Mouse (Mus musculus) colon, adult 2 months (tissue): ENCODE data around the gene Defb11. TPM values are rescaled to one million over a fixed set of nuclear protein-coding genes. Genes with fewer than 3 reads are reported as not detected.

Experiments
- polyA plus RNA-seq: library from polyadenylated mRNA; depleted of rRNA; stranded (reverse); fragments of >200 nt; gene quantifications from 2 replicates; pipeline ENCODE4 v1.2.3, GENCODE M21; 2012; rRNA removed

Gene Defb11
- polyA plus RNA-seq = not detected in 2 replicates

DNA sequence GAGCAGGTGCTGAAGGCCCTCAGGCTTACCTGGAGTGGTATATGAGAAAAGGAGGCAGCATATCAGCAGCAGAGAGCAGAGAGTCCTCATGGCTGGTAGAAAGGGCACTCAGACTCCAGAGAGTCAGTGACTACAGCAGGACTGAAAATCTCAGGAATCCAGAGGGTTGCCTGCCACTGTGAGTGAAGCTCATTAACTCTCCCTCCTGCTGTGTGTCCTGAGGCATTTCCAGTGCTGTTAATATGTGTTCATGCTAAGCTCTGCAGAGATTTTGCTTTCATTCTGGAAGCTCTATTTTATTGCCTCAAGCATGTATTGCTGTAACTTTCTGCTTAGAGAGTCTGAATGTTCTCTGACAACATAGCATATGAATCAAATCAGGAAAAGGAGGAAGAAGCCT, at the start of gene Defb11:
Gene Defb11 (minus strand): TSS at position 123 of the 400 bp plus-strand sequence.

GRCm38 (mm10) chr8:21946462-21946861, 40.2 kb upstream of the Defb11 start, which contains the start of gene Defb13:
Gene Defb13 (plus strand): TSS chr8:21946762.

GRCm38 (mm10) chr8:21938052-21938451, 31.8 kb upstream of the Defb11 start, which contains the start of gene Defb35:
Gene Defb35 (plus strand): TSS chr8:21938352.

GRCm38 (mm10) chr8:21932610-21933009, 26.4 kb upstream of the Defb11 start, which contains the start of gene Defb15:
Gene Defb15 (minus strand): TSS chr8:21932710.

GRCm38 (mm10) chr8:21885321-21885720, 20.9 kb downstream of the Defb11 start, which contains the start of gene Defb9:
Gene Defb9 (minus strand): TSS chr8:21885421.

DNA sequence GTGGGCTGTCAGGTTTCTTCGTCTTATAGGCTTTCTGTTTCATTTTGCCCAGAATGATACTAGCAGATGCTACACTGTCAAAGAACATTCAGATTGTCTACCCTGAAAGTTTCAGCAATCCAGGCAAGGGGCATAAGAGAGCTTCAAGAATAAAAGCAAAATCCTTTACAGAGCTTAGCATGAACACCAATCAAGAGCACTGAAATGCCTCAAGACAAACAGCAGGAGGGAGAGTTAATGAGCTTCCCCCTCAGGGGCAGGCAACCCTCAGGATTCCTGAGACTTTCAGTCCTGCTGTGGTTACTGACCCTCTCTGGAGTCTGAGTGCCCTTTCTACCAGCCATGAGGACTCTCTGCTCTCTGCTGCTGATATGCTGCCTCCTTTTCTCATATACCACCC, 47.6 kb downstream of the Defb11 start, which contains the start of gene Defb10:
Gene Defb10 (plus strand): TSS at position 316 of the 400 bp plus-strand sequence.

Other genes starting within 250 kb of the Defb11 start
- gene Defa34, start 240.6 kb downstream of the Defb11 start, polyA plus RNA-seq = not detected in 2 replicates
- gene AY761184, start 202.8 kb downstream of the Defb11 start, polyA plus RNA-seq = not detected in 2 replicates
- gene Defa24, start 171.9 kb downstream of the Defb11 start, polyA plus RNA-seq = not detected in 2 replicates
- gene Defb50, start 82.9 kb downstream of the Defb11 start, polyA plus RNA-seq = not detected in 2 replicates
- gene Defb2, start 66.5 kb downstream of the Defb11 start, polyA plus RNA-seq = not detected in 2 replicates
- gene Defb10, start 47.5 kb downstream of the Defb11 start, polyA plus RNA-seq = not detected in 2 replicates
- gene Defb9, start 21.0 kb downstream of the Defb11 start, polyA plus RNA-seq = not detected in 2 replicates
- not detected in 2 replicates for gene Defb15, start 26.3 kb upstream of the Defb11 start, polyA plus RNA-seq
- gene Defb35, start 31.9 kb upstream of the Defb11 start, polyA plus RNA-seq = not detected in 2 replicates
- gene Defb13, start 40.4 kb upstream of the Defb11 start, polyA plus RNA-seq = not detected in 2 replicates
- not detected in 2 replicates for gene Fam90a1a, start 52.3 kb upstream of the Defb11 start, polyA plus RNA-seq
- gene Ccdc70, start 63.4 kb upstream of the Defb11 start, polyA plus RNA-seq = not detected in 2 replicates
- 0.35 and 0.44 TPM in 2 replicates for gene Atp7b, start 153.9 kb upstream of the Defb11 start, polyA plus RNA-seq
- 1.5 and 1.6 TPM in 2 replicates for gene Alg11, start 154.3 kb upstream of the Defb11 start, polyA plus RNA-seq
- gene Nek5, start 218.6 kb upstream of the Defb11 start, polyA plus RNA-seq = 0.21 and 0.65 TPM in 2 replicates